Mouse (Mus musculus) embryonic fibroblast, embryonic 13.5 days (primary cell): ENCODE data around the gene Hook2.

Experiments used
- CTCF ChIP-seq: IDR thresholded peaks from 2 replicates; pipeline ENCODE4 v1.5.1; 2011; ENCODE audit warnings: mild to moderate bottlenecking, control low read depth, low read length, moderate library complexity, borderline replicate concordance; ENCODE audit not compliant: insufficient read depth
- POLR2A ChIP-seq: IDR thresholded peaks from 2 replicates; pipeline ENCODE4 v1.6.1; 2011; ENCODE audit warnings: low read depth, mild to moderate bottlenecking, control low read depth, low read length, moderate library complexity

DNA sequence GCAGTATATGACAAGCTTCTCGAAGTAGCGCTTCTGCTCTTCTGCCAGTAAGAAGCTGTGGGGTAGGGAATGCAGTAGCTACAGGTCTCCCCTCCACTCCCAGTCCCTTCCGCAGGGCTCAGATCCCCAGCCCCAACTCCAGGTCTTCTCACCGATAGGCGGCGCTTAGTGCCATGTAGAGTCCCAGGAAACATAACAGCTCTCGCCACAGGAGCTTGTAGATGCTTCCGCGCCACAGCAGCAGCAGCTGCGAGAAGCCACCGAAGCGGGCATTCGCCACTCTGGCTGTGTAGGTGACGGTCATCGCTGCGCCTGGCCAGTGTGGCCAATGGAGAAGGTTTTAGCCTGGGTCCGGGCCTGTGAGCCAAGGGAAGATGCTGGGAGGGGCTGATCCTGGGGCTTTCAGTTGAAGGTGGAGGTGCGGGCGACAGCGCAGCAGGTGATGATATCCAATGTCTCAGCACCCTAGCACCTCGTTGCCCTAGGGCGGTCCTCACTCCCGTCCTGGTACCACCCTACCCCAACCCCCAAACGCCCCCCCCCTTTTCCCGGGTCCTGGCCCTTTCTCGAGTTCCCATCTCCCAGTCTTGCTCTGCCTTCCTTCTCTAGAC is 22.9 kb downstream of the Hook2 start:
- TF ChIP-seq CTCF (peak; percentile 29; the same call in 1 of the 2 replicates), POLR2A (no peak)
